Mouse (Mus musculus) cerebellum, adult 8-10 months (tissue): ENCODE measurements at regions not wholly inside any gene's neighbourhood (a gene's known extent, or its start where the extent isn't known, plus 50 kb on each side); places are given as distances from the start of the nearest gene placed in this dataset.

ENCODE experiments used
- DNase-seq: peaks from one replicate; pipeline ENCODE4 v3.0.0; 2022

DNA sequence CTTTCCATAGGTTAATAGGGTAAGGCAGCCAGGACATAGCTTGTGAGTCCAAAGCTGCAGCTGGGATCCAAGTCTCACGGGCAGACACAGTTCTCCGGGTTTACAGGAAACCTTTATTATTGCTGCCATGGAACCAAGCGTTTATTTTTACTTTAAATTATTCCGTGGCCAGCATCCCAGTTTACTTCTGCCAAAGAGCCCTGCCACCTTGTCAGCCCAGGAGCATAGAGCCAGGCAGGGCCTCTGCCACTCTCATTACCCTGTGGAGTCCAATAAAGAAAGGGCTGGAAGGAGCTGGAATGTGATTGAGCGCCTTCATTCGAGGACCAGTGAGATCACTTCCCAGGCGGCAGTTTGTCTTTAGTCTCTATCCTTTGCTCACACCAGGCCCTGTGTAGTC lies 96.6 kb upstream of the Atp6ap2 start:
- no peak for DNase-seq

DNA sequence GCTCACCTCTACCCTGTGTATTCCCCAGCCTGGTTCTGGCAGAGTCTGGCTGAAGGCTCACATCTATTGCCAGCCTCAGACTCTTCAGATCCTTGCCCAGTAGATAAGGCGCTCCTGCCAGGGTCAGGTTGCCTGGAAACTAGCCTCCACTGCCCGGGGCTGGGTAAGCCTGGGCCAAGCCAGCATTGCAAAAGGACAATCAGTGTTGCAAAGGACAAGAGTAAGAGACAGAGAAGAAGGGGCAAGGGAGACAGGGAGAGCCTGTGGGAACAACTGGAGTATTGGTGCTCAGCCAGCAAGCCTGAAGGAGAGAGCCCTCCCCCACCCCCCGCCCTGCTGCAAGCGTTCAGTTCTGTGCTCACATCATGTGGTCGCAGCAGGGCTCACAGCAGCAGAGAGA lies 94.4 kb upstream of the Atp6ap2 start:
- no peak for DNase-seq

DNA sequence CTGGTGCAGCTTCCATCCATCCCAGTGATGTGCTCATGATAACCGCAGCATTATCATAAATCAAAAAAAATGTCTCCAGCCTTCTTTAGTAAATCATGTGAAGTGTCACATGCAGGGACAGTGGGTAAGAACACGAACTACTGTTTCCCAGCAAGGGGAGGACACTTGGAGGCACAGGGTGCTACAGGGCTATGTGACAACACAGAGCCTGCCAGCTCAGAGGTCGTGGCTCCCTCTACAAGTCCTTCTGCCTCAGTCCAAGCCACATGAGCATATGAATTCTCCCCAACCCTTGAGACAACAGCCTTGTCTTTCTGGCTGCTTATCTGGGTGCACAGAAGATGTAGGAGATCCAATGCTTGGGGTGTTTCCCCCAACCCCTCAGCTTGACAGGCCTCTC lies 93.7 kb upstream of the Atp6ap2 start:
- no peak for DNase-seq

DNA sequence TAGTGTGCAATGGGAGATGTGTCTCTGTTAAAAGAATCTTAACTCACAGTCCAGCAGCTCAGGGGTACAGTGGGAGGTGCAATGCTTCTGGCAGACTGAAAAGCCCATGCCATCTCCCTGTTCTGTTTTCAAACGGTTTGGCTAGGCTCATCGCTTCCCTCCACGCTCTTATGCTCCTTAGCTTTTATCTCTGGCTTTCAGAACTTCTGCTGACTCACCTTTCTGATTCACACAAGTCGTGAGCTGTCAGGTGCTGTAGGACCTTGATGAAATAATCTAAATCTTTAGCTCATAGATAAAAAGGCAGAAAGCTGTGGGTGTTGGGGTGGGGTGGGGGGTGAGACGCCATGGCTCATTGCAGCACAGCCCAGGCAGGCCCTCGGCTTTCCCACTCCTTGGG lies 93.1 kb upstream of the Atp6ap2 start:
- no peak for DNase-seq

DNA sequence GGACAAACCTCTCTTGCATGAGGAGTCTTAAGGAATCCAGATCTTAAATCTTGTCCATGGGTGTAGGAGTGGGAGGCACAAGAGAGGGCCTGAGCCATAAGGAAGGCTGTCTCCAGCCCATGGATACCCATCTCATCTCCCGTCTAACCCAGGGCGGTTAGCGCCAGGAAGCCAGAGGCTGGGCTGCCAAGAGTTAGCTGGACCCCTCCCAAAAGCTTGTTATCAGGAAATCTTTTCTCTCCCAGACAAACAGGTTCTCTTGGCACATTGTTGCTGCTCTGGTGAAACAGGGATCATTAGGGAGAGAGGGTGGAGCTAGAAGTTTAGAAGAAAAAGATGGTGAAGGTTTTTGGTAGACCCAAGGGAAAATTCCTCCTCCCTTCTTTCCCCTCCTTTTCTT lies 87.0 kb upstream of the Atp6ap2 start:
- no peak for DNase-seq

DNA sequence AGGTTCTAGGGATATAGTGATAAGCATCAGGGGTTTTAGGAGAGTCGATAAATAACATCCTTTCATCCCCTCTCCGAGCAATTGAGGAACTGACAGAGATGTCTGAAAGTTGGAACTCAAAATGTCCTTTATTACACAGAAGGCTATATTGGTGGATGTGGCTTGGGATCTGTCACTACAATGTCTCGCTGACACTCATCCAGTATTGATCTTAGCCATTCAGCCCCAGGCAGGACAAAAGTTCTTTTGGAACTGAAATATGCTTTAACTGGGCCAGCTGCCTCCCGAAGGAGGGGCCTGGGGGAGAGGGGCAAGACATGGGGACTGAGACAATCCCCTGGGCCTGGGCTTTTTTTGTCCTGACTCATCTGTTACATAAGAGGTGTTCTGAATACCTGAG lies 85.2 kb upstream of the Atp6ap2 start:
- DNase-seq, result no peak

DNA sequence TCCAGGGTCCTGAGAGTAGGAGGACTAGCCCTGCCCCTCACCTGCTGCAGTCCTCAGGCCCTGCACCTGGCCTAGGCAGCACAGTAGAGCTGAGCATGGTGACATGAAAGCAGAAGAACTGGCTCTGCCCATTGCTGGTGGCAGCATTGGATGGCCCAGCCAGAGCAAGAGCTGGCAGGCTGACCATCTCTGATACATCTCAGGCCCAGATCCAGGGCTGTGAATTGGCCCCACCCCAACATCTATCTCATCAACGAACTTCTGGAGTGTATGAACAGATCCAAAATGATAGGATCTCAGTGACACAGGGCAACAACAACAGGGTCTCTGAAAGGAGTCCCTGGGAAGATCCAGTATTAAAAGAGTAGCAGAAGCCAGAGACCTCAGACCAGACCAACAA lies 84.0 kb upstream of the Atp6ap2 start:
- DNase-seq, result no peak

DNA sequence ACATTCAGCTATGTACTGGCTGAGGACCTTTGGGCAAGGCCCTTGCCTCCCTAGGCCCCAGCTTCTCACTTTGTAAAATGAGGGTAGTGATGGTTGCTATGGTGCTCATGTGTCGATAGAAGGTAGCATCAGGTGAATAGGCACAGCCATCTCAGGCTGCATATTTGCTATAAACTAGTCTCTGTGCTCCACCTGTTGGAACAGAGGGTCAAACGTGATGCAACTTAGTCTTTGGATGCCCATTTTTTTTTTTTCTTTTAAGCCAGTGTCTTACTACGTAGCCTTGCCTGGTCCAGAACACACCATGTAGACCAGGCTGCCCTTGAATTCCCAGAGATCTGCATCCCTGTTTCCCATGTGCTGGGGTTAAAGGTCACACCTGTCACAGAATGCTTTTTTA lies 76.5 kb upstream of the Atp6ap2 start:
- DNase-seq, result no peak

DNA sequence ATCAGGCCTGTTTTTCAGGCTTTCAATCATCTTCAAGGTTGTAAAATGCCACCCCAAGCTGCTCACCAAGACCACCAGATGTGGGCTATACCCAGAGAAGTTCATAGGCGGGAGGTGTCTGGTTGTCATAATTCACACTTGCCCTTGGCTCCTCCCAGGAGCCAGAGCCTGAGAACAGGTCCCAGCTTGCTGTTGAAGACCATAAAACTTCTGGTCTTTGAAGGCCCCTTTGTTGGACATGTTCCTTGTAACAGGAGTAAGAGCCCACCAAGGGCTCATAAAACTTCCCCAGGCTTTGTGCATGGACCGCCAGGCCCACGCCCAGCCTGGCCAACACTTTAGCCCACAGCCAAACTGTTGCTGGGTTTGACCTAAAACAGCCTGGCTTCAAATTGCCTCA lies 62.6 kb upstream of the Atp6ap2 start:
- DNase-seq, result no peak

DNA sequence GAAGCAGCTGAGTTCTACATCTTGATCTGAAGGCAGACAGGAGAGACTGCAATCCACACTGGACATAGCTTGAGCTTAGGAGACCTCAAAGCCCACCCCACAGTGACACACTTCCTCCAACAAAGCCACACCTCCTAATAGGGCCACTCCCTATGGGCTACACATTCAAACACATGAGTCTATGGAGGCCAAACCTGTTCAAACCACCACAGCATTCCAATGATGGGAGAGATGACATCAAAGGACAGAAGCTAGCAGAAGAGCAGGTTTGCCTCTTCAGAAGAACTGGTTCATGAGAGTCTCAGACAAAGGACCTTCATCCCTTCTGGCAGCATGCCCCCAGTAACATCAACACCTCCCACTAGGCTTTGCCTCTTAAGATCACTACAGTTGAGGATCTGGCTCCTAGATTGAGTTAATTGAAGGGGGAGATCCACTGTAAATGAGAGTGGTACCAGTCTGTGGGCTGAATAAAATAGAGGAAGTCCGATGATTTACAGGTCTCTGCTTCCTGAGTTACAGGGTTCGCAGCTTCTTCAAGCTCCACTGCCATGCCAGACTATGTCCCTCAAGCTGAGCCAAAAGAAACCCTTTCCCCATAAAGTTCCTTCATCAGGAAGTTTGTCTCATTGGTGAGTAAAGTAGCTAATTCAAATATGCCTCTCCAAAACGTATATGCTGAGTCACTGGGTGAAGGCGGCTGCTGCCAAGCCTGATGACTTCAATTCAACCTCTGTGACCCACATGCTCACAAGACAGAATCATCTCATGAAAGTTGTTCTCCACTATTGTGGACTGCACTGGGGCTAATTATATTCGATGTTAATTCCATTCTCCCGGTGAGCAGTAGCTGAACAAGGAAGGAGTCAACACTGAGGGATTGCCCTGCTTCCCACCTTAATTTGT lies 56.9 kb upstream of the Atp6ap2 start:
- DNase-seq, result no peak
